Mouse (Mus musculus) intestine, embryonic 16.5 days (tissue): ENCODE measurements around the gene Zbtb32. TPM values are rescaled to one million over a fixed set of nuclear protein-coding genes. Genes with fewer than 3 reads are reported as not detected.

Experiments used
- ATAC-seq: fragments of 200-750 bp; cut with Nextera tagmentation; 2 replicates; pipeline ENCODE4 v1.8.0; 2017; ENCODE audit warnings: moderate TSS enrichment, moderate library complexity
- H3K27ac ChIP-seq: fragments of 300-500 bp; sonication (generic); 2 replicates; pipeline ENCODE4 v1.5.1; 2014; ENCODE audit warnings: mild to moderate bottlenecking, low read length
- H3K27me3 ChIP-seq: fragments of 300-500 bp; sonication (generic); replicated peaks from 2 replicates; pipeline ENCODE4 v1.6.1; 2014; ENCODE audit warnings: low read length, control low read depth, mixed read lengths; ENCODE audit not compliant: control insufficient read depth, insufficient read depth
- H3K36me3 ChIP-seq: fragments of 300-500 bp; sonication (generic); 2 replicates; pipeline ENCODE4 v1.6.1; 2014; ENCODE audit warnings: low read length, control low read depth; ENCODE audit not compliant: control insufficient read depth, insufficient read depth
- H3K4me1 ChIP-seq: fragments of 300-500 bp; sonication (generic); 2 replicates; pipeline ENCODE4 v1.6.1; 2014; ENCODE audit warnings: low read length, control low read depth, mixed read lengths; ENCODE audit not compliant: control insufficient read depth, insufficient read depth
- H3K4me2 ChIP-seq: fragments of 300-500 bp; sonication (generic); 2 replicates; pipeline ENCODE4 v1.6.1; 2014; ENCODE audit warnings: low read depth, low read length, control low read depth
- H3K4me3 ChIP-seq: fragments of 300-500 bp; sonication (generic); 2 replicates; pipeline ENCODE4 v1.5.1; 2014; ENCODE audit warnings: mild to moderate bottlenecking, low read length
- H3K9ac ChIP-seq: fragments of 300-500 bp; sonication (generic); 2 replicates; pipeline ENCODE4 v1.6.1; 2014; ENCODE audit warnings: low read depth, low read length
- H3K9me3 ChIP-seq: fragments of 300-500 bp; sonication (generic); 2 replicates; pipeline ENCODE4 v1.6.1; 2016; ENCODE audit warnings: low read length, control low read depth; ENCODE audit not compliant: control insufficient read depth
- WGBS: fragments of 180-500 bp; shearing (Covaris S2); extraction: QIAGEN DNeasy Blood & Tissue Kit; methylation state at CpG from one replicate; pipeline ENCODE4 v1.1.7; 2014; 5-methylcytosine and 5-hydroxymethylcytosine counted together
- polyA plus RNA-seq: library from polyadenylated mRNA; unstranded; fragments of >200 nt; fragmentation: Nextera tagmentation; extraction: Ambion mirVana; gene quantifications from 2 replicates; pipeline ENCODE4 v1.2.1, GENCODE M21; 2015

Zbtb32 gene
- polyA plus RNA-seq, 1 experiment from 2014 or later = 1.2 TPM

GRCm38 (mm10) chr7:30592772-30593423 is 5.8 kb downstream of the Zbtb32 start:
- H3K4me1 ChIP-seq = peaks cover 11% of the 10 kb centered on the region
- no peak overlapping the region for H3K27ac ChIP-seq
- no peak overlapping the region for H3K4me2 ChIP-seq
- no peaks in the 10 kb centered on the region for H3K9me3 ChIP-seq
- no peak for ATAC-seq
- no peaks in the 10 kb centered on the region for H3K27me3 ChIP-seq
- H3K4me3 ChIP-seq = no peak overlapping the region
- H3K9ac ChIP-seq = no peak overlapping the region
- no peaks in the 10 kb centered on the region for H3K36me3 ChIP-seq
- 51% methylated on average over 5 of the region's 5 CpGs for WGBS

GRCm38 (mm10) chr7:30591605-30591951 is 7.1 kb downstream of the Zbtb32 start:
- Histone ChIP-seq H3K9me3 (no peaks in the 10 kb centered on the region), H3K27ac (no peak overlapping the region), H3K4me1 (peaks cover 23% of the 10 kb centered on the region), H3K4me2 (no peak overlapping the region), H3K27me3 (no peaks in the 10 kb centered on the region), H3K9ac (no peak overlapping the region), H3K36me3 (no peaks in the 10 kb centered on the region), H3K4me3 (no peak overlapping the region)
- no peak for ATAC-seq
- 69% methylated on average over 4 of the region's 4 CpGs for WGBS

- no peak for ATAC-seq
- no peaks in the 10 kb centered on the region for H3K36me3 ChIP-seq
- peaks cover 24% of the 10 kb centered on the region for H3K4me1 ChIP-seq
- H3K27me3 ChIP-seq = no peaks in the 10 kb centered on the region
- H3K27ac ChIP-seq = no peak overlapping the region
- no peaks in the 10 kb centered on the region for H3K9me3 ChIP-seq
- peak overlapping the region; percentile 87 for H3K4me2 ChIP-seq
- H3K9ac ChIP-seq = peak overlapping the region; percentile 95; the same call in 1 of the 2 replicates
- peak overlapping the region; percentile 98 for H3K4me3 ChIP-seq
- 83% methylated on average over 9 of the region's 9 CpGs for WGBS
Observed at GRCm38 (mm10) chr7:30590927-30591604, 7.6 kb downstream of the Zbtb32 start.

GRCm38 (mm10) chr7:30589435-30590301 is 9.0 kb downstream of the Zbtb32 start:
- H3K4me1 ChIP-seq = peaks cover 24% of the 10 kb centered on the region
- peak overlapping the region; percentile 98 for H3K4me3 ChIP-seq
- WGBS = 18% methylated on average over 40 of the region's 40 CpGs
- ATAC-seq = peak; percentile 76
- H3K4me2 ChIP-seq = peak overlapping the region; percentile 87
- peak overlapping the region; percentile 96 for H3K27ac ChIP-seq
- no peaks in the 10 kb centered on the region for H3K9me3 ChIP-seq
- no peaks in the 10 kb centered on the region for H3K27me3 ChIP-seq
- peak overlapping the region; percentile 95 for H3K9ac ChIP-seq
- peaks cover 8% of the 10 kb centered on the region for H3K36me3 ChIP-seq

GRCm38 (mm10) chr7:30588676-30589434 is 9.9 kb downstream of the Zbtb32 start, which contains the start of gene Kmt2b:
TSS of gene Kmt2b (minus strand) at chr7:30588726.
- H3K27ac ChIP-seq = peak within 1 kb of the TSS; percentile 96
- H3K4me2 ChIP-seq = peak within 1 kb of the TSS; percentile 87
- peak; percentile 94 for ATAC-seq
- peaks cover 22% of the 10 kb centered on the region for H3K4me1 ChIP-seq
- WGBS = 0% methylated on average over 51 of the region's 68 CpGs
- H3K9me3 ChIP-seq = no peaks in the 10 kb centered on the region
- no peaks in the 10 kb centered on the region for H3K27me3 ChIP-seq
- peak within 1 kb of the TSS; percentile 95 for H3K9ac ChIP-seq
- peaks cover 16% of the 10 kb centered on the region for H3K36me3 ChIP-seq
- H3K4me3 ChIP-seq = peak within 1 kb of the TSS; percentile 98

- ATAC-seq = peak; percentile 16
- Histone ChIP-seq H3K36me3 (peaks cover 20% of the 10 kb centered on the region), H3K27me3 (no peaks in the 10 kb centered on the region), H3K4me2 (peak overlapping the region; percentile 87), H3K9ac (peak overlapping the region; percentile 95), H3K4me1 (peaks cover 21% of the 10 kb centered on the region), H3K9me3 (no peaks in the 10 kb centered on the region), H3K4me3 (peak overlapping the region; percentile 98), H3K27ac (peak overlapping the region; percentile 96)
- under 1% methylated on average over 64 of the region's 67 CpGs for WGBS
Observed at GRCm38 (mm10) chr7:30587842-30588667, 10.7 kb downstream of the Zbtb32 start.

- Histone ChIP-seq H3K4me3 (no peak overlapping the region), H3K4me1 (peaks cover 21% of the 10 kb centered on the region), H3K36me3 (peaks cover 30% of the 10 kb centered on the region), H3K9ac (peak overlapping the region; percentile 95; the same call in 1 of the 2 replicates), H3K9me3 (no peaks in the 10 kb centered on the region), H3K27ac (no peak overlapping the region), H3K27me3 (no peaks in the 10 kb centered on the region), H3K4me2 (0 out of 2 replicates have a peak overlapping the region, but pooled peaks have one; percentile 87)
- 91% methylated on average over 28 of the region's 28 CpGs for WGBS
- ATAC-seq = no peak
Observed at GRCm38 (mm10) chr7:30586455-30587020, 12.2 kb downstream of the Zbtb32 start.

GRCm38 (mm10) chr7:30585170-30585569 is 13.5 kb downstream of the Zbtb32 start:
- no peaks in the 10 kb centered on the region for H3K9me3 ChIP-seq
- H3K9ac ChIP-seq = no peak overlapping the region
- no peak overlapping the region for H3K27ac ChIP-seq
- no peak overlapping the region for H3K4me3 ChIP-seq
- H3K36me3 ChIP-seq = peaks cover 39% of the 10 kb centered on the region
- H3K4me1 ChIP-seq = peaks cover 19% of the 10 kb centered on the region
- no peak for ATAC-seq
- no peak overlapping the region for H3K4me2 ChIP-seq
- 96% methylated on average over 7 of the region's 7 CpGs for WGBS
- no peaks in the 10 kb centered on the region for H3K27me3 ChIP-seq
